Mouse (Mus musculus): ENCODE data around the gene Rrm1.
"Not testable (repeated sequence)": the region's sequence is repeated elsewhere in the genome, so short reads cannot be mapped to it uniquely, and the experiment has no call there.

Gene Rrm1

GRCm38 (mm10) chr7:102477377-102477776, 35.9 kb downstream of the Rrm1 start:
- peak; percentile 37 for DNase-seq (ENCODE audit: low read depth, low spot score)

GRCm38 (mm10) chr7:102478425-102478824, 36.9 kb downstream of the Rrm1 start:
- no peak for DNase-seq (ENCODE audit: low read depth, low spot score)

GRCm38 (mm10) chr7:102478926-102479325, 37.4 kb downstream of the Rrm1 start:
- no peak for DNase-seq (ENCODE audit: low read depth, low spot score)

- peak; percentile 42 for DNase-seq (ENCODE audit: low read depth, low spot score)
These were observed 38.0 kb downstream of the Rrm1 start for GRCm38 (mm10) chr7:102479368-102480078.

- no peak for DNase-seq (ENCODE audit: low read depth, low spot score)
These were observed 39.3 kb downstream of the Rrm1 start for GRCm38 (mm10) chr7:102480821-102481220.

- no peak for DNase-seq (ENCODE audit: low read depth, low spot score)
These were observed 40.1 kb downstream of the Rrm1 start, which contains the start of gene Olfr543 for GRCm38 (mm10) chr7:102481579-102481978. Olfr543 (minus strand) TSS chr7:102481679.

- DNase-seq (ENCODE audit: low read depth, low spot score) = no peak
These were observed 42.2 kb downstream of the Rrm1 start for GRCm38 (mm10) chr7:102483665-102484064.

- not testable (repeated sequence) for DNase-seq (ENCODE audit: low read depth, low spot score)
These were observed 43.3 kb downstream of the Rrm1 start for GRCm38 (mm10) chr7:102484766-102485165.

GRCm38 (mm10) chr7:102486105-102486504, 44.6 kb downstream of the Rrm1 start:
- no peak for DNase-seq (ENCODE audit: low read depth, low spot score)

GRCm38 (mm10) chr7:102488161-102488560, 46.7 kb downstream of the Rrm1 start, which contains the start of gene Olfr544:
Olfr544 (minus strand) TSS chr7:102488313.
- DNase-seq (ENCODE audit: low read depth, low spot score) = no peak

- not testable (repeated sequence) for DNase-seq (ENCODE audit: low read depth, low spot score)
These were observed 52.9 kb downstream of the Rrm1 start for GRCm38 (mm10) chr7:102494416-102494815.

- no peak for DNase-seq (ENCODE audit: low read depth, low spot score)
These were observed 58.0 kb downstream of the Rrm1 start, which contains the start of gene Olfr545 for GRCm38 (mm10) chr7:102499473-102499872. Olfr545 (minus strand) TSS chr7:102499573.

- no peak for DNase-seq (ENCODE audit: low read depth, low spot score)
These were observed 60.5 kb downstream of the Rrm1 start for GRCm38 (mm10) chr7:102501986-102502385.

GRCm38 (mm10) chr7:102506848-102507247, 65.4 kb downstream of the Rrm1 start:
- peak; percentile 77 for DNase-seq (ENCODE audit: low read depth, low spot score)

GRCm38 (mm10) chr7:102508066-102508465, 66.6 kb downstream of the Rrm1 start:
- DNase-seq (ENCODE audit: low read depth, low spot score) = no peak

GRCm38 (mm10) chr7:102508666-102509065, 67.2 kb downstream of the Rrm1 start:
- DNase-seq (ENCODE audit: low read depth, low spot score) = no peak

- no peak for DNase-seq (ENCODE audit: low read depth, low spot score)
These were observed 68.2 kb downstream of the Rrm1 start for GRCm38 (mm10) chr7:102509726-102510125.

- no peak for DNase-seq (ENCODE audit: low read depth, low spot score)
These were observed 70.4 kb downstream of the Rrm1 start for GRCm38 (mm10) chr7:102511927-102512326.

GRCm38 (mm10) chr7:102512814-102513435, 71.4 kb downstream of the Rrm1 start:
- peak; percentile 77 for DNase-seq (ENCODE audit: low read depth, low spot score)

- no peak for DNase-seq (ENCODE audit: low read depth, low spot score)
These were observed 72.6 kb downstream of the Rrm1 start for GRCm38 (mm10) chr7:102514144-102514543.

- DNase-seq (ENCODE audit: low read depth, low spot score) = no peak
These were observed 75.0 kb downstream of the Rrm1 start for GRCm38 (mm10) chr7:102516261-102517050.

GRCm38 (mm10) chr7:102517051-102517335, 75.5 kb downstream of the Rrm1 start:
- no peak for DNase-seq (ENCODE audit: low read depth, low spot score)
